8 mouse cellular contexts compared by ENCODE assay signal in the genomic region with DNA sequence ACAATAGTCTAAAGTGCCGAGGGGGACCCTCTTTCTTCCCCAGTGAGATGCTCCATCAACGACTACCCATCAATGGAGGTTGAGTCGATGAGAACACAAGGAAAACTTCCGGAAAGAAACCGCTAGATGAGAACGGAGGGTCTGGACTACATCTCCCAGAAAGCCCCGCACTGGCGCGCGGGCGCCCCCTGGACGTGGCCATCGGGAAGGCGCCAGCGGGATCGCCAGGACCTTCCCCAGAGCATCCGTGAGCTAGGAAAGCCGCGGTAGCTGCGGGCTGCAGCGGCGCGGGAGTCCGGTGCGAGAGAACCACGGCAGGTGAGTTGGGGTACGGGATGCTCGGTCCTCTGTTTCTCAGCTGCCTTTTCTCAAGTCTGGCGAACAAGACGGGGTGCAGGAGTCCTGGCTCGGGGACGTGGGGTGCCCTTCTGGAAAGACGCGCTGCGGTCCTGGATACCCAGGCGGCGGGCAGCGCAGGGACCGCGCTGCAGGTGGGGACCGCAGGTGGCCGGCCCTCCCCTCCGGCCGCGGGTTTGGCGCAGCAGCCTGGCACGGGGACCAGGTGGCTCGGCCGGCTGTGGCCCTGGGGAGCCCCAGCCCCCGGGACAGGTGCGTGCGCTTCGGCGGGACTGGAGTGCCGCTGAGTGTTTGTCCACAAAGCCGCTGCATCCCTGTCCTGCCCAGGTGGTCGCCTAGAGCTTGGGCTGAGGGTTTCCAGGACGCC. TPM values are rescaled to one million over a fixed set of nuclear protein-coding genes. Genes with fewer than 3 reads are reported as not detected.
DNase-seq lines count a peak whose midpoint lies in the region; ATAC-seq and TF ChIP-seq lines count a peak whose summit lies in the region.

A gene (plus strand): TSS at position 192 of the 724 bp plus-strand sequence.

- peaks cover 27% of the 10 kb centered on the region for H3K27me3 ChIP-seq in E14TG2a.4 (ENCODE audit: insufficient read depth, low read length)
- peaks cover 8% of the 10 kb centered on the region for H3K27me3 ChIP-seq in forebrain, embryonic 11.5 days (ENCODE audit: control insufficient read depth, insufficient read depth, low read length)
- peaks cover 16% of the 10 kb centered on the region for H3K27me3 ChIP-seq in heart, embryonic 16.5 days (ENCODE audit: control insufficient read depth, insufficient read depth, low read length)
- H3K27me3 ChIP-seq in liver, embryonic 13.5 days = peaks cover 5% of the 10 kb centered on the region; the same call in 1 of the 2 replicates
- peaks cover 4% of the 10 kb centered on the region; the same call in 1 of the 2 replicates for H3K27me3 ChIP-seq in stomach, embryonic 14.5 days (ENCODE audit: control insufficient read depth, insufficient read depth, low read length)

- peak; percentile 77 for DNase-seq in c-Kit-positive CD71-positive TER-119-negative erythroid progenitor cells, embryonic 14.5 days (ENCODE audit: low read depth)
- DNase-seq in forebrain, embryonic 11.5 days (ENCODE audit: low spot score) = peak; percentile 97
- peak; percentile 86 to 91 for DNase-seq in kidney, postnatal 25 days
- peak; percentile 91 for DNase-seq in liver, embryonic 13.5 days
- DNase-seq in natural killer cell, adult 2 months (ENCODE audit: low spot score in 2 of 2) = peak; percentile 68 to 80

- peak within 1 kb of the TSS; percentile 94 for H3K4me3 ChIP-seq in E14TG2a.4 (replicated peaks; ENCODE audit: low read length)
- H3K4me3 ChIP-seq in forebrain, embryonic 11.5 days (ENCODE audit: low read depth, low read length) = peak within 1 kb of the TSS; percentile 63
- H3K4me3 ChIP-seq in heart, embryonic 16.5 days (ENCODE audit: low read length) = peak within 1 kb of the TSS; percentile 61
- peak within 1 kb of the TSS; percentile 77 for H3K4me3 ChIP-seq in liver, embryonic 13.5 days (replicated peaks)
- H3K4me3 ChIP-seq in stomach, embryonic 14.5 days (ENCODE audit: low read depth, low read length) = peak within 1 kb of the TSS; percentile 55

- no peak within 1 kb of the TSS for H3K27ac ChIP-seq in forebrain, embryonic 11.5 days (ENCODE audit: low read depth, low read length)
- H3K27ac ChIP-seq in heart, embryonic 16.5 days (ENCODE audit: low read length) = no peak within 1 kb of the TSS
- peak within 1 kb of the TSS; percentile 99 for H3K27ac ChIP-seq in liver, embryonic 13.5 days
- H3K27ac ChIP-seq in stomach, embryonic 14.5 days (ENCODE audit: low read length) = no peak within 1 kb of the TSS

- no peaks in the 10 kb centered on the region for H3K36me3 ChIP-seq in E14TG2a.4 (ENCODE audit: insufficient read depth, low read length)
- no peaks in the 10 kb centered on the region for H3K36me3 ChIP-seq in forebrain, embryonic 11.5 days (ENCODE audit: control insufficient read depth, insufficient read depth, low read length)
- no peaks in the 10 kb centered on the region for H3K36me3 ChIP-seq in heart, embryonic 16.5 days (ENCODE audit: control insufficient read depth, insufficient read depth)
- peaks cover 6% of the 10 kb centered on the region; the same call in 1 of the 2 replicates for H3K36me3 ChIP-seq in liver, embryonic 13.5 days
- no peaks in the 10 kb centered on the region for H3K36me3 ChIP-seq in stomach, embryonic 14.5 days (ENCODE audit: control insufficient read depth, insufficient read depth, low read length)

- peaks cover 10% of the 10 kb centered on the region for H3K9me3 ChIP-seq in E14TG2a.4 (ENCODE audit: low read length)
- H3K9me3 ChIP-seq in forebrain, embryonic 11.5 days (ENCODE audit: control insufficient read depth, low read length) = no peaks in the 10 kb centered on the region
- H3K9me3 ChIP-seq in heart, embryonic 16.5 days (replicated peaks; ENCODE audit: control insufficient read depth, low read length) = no peaks in the 10 kb centered on the region
- H3K9me3 ChIP-seq in liver, embryonic 13.5 days (replicated peaks) = no peaks in the 10 kb centered on the region
- H3K9me3 ChIP-seq in stomach, embryonic 14.5 days (ENCODE audit: control insufficient read depth, low read depth, low read length) = no peaks in the 10 kb centered on the region

- peaks cover 11% of the 10 kb centered on the region; the same call in 1 of the 2 replicates for H3K4me1 ChIP-seq in E14TG2a.4 (replicated peaks; ENCODE audit: low read depth, low read length)
- no peaks in the 10 kb centered on the region for H3K4me1 ChIP-seq in forebrain, embryonic 11.5 days (replicated peaks; ENCODE audit: control insufficient read depth, insufficient read depth, low read length)
- H3K4me1 ChIP-seq in heart, embryonic 16.5 days (ENCODE audit: control insufficient read depth, insufficient read depth, low read length) = no peaks in the 10 kb centered on the region
- H3K4me1 ChIP-seq in liver, embryonic 13.5 days (replicated peaks) = peaks cover 45% of the 10 kb centered on the region
- H3K4me1 ChIP-seq in stomach, embryonic 14.5 days (ENCODE audit: control insufficient read depth, insufficient read depth, low read length) = no peaks in the 10 kb centered on the region

- peak; percentile 90 for ATAC-seq in forebrain, embryonic 11.5 days (replicated peaks; ENCODE audit: low FRiP score)
- peak; percentile 89 for ATAC-seq in heart, embryonic 16.5 days (replicated peaks; ENCODE audit: extremely low read depth, insufficient read depth, low FRiP score)
- ATAC-seq in liver, embryonic 13.5 days (ENCODE audit: low read depth) = peak; percentile 80
- ATAC-seq in stomach, embryonic 14.5 days (ENCODE audit: insufficient number of reproducible peaks, insufficient read depth, low FRiP score, low read depth) = peak; percentile 92

- under 1% methylated on average over 58 of the region's 58 CpGs for WGBS in forebrain, embryonic 11.5 days
- under 1% methylated on average over 58 of the region's 58 CpGs for WGBS in heart, embryonic 16.5 days
- WGBS in liver, embryonic 13.5 days (ENCODE audit: insufficient replicate concordance) = under 1% methylated on average over 57 of the region's 58 CpGs
- WGBS in stomach, embryonic 14.5 days = under 1% methylated on average over 58 of the region's 58 CpGs

- H3K9ac ChIP-seq in forebrain, embryonic 11.5 days (ENCODE audit: low read length) = peak within 1 kb of the TSS; percentile 55
- peak within 1 kb of the TSS; percentile 24; the same call in 1 of the 2 replicates for H3K9ac ChIP-seq in heart, embryonic 16.5 days (ENCODE audit: low read length)
- H3K9ac ChIP-seq in liver, embryonic 13.5 days = peak within 1 kb of the TSS; percentile 93
- no peak within 1 kb of the TSS for H3K9ac ChIP-seq in stomach, embryonic 14.5 days (replicated peaks; ENCODE audit: low read depth, low read length)

- TF ChIP-seq CTCF in E14TG2a.4 (conservative IDR thresholded peaks at IDR 0.05; ENCODE audit: low read length) = peak; percentile 22

- peak within 1 kb of the TSS; percentile 100 for H3K4me2 ChIP-seq in forebrain, embryonic 11.5 days (ENCODE audit: low read depth, low read length, severe bottlenecking)
- H3K4me2 ChIP-seq in heart, embryonic 16.5 days (ENCODE audit: low read depth, low read length) = peak within 1 kb of the TSS; percentile 100
- peak within 1 kb of the TSS; percentile 69 for H3K4me2 ChIP-seq in liver, embryonic 13.5 days
- peak within 1 kb of the TSS; percentile 100 for H3K4me2 ChIP-seq in stomach, embryonic 14.5 days (replicated peaks; ENCODE audit: low read depth, low read length)

RNA-seq across cellular contexts. Expression of the gene that starts here (rescaled TPM):
- 19.0 and 20.2 TPM in 2 replicates for polyA plus RNA-seq in forebrain, embryonic 11.5 days (2014; fragmentation: Nextera tagmentation; extraction: Ambion mirVana)
- polyA plus RNA-seq in heart, embryonic 16.5 days (2015; fragmentation: Nextera tagmentation; extraction: Ambion mirVana) = 9.3 TPM in 2 replicates
- 41.3 and 45.5 TPM in 2 replicates for polyA plus RNA-seq in liver, embryonic 13.5 days (2015; fragmentation: Nextera tagmentation; extraction: Ambion mirVana)
- 10.0 and 11.9 TPM in 2 replicates for polyA plus RNA-seq in stomach, embryonic 14.5 days (2014; fragmentation: Nextera tagmentation; extraction: Ambion mirVana)
